Mouse (Mus musculus): Measurements from ENCODE around the gene Zfp978.
"Not testable (repeated sequence)": the region's sequence is repeated elsewhere in the genome, so short reads cannot be mapped to it uniquely, and the experiment has no call there.

- TF ChIP-seq CTCF (conservative IDR thresholded peaks at IDR 0.05; ENCODE audit: insufficient read depth, insufficient read length, low read depth, low read length); POLR2A (IDR thresholded peaks at IDR 0.05; ENCODE audit: low read depth, low read length): not testable (repeated sequence)
These were observed 20.2 kb upstream of the Zfp978 start for GRCm38 (mm10) chr4:147340876-147341275.
